Mouse (Mus musculus) myocyte (in vitro differentiated cells): ENCODE results near the gene Bckdk.

Source experiments
- MAX ChIP-seq: IDR thresholded peaks from one replicate; pipeline ENCODE4 v1.6.1; 2011; ENCODE audit warnings: low read depth, mild to moderate bottlenecking, control low read depth
- POLR2A ChIP-seq: IDR thresholded peaks from one replicate; pipeline ENCODE4 v1.6.1; 2011; ENCODE audit warnings: low read depth, mild to moderate bottlenecking, control low read depth, moderate library complexity; ENCODE audit not compliant: insufficient read length
- USF1 ChIP-seq: IDR thresholded peaks from one replicate; pipeline ENCODE4 v1.6.1; 2011; ENCODE audit warnings: low read depth, mild to moderate bottlenecking, control low read depth, moderate library complexity

DNA sequence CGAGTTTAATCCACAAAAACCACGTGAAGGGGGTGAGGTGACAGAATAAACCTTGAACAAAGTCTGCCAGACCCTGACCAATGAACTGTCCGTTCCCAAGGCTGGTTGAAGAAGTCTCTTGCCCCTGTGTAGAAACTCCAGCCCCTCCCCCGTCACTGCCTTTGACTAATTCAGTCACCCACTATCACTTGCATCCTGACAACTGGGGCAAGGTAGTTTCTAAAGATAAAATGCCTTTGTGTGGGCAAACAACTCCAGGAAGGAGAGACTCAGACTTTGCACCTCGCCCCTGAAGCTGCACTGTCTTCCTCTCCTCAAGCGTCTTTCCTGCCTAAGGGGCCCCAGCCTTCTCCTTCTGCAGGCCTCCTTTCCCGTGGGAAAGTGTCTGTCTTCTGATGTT, 3.9 kb upstream of the Bckdk start:
- no peak for TF ChIP-seq POLR2A
- no peak for TF ChIP-seq MAX
- TF ChIP-seq USF1, result no peak
